Mouse (Mus musculus) E14TG2a.4 (cell line): ENCODE measurements around the gene Mettl15.

ENCODE experiments used
- H3K27me3 ChIP-seq: 2 replicates; pipeline ENCODE4 v1.6.1; 2014; ENCODE audit warnings: low read length, control low read depth; ENCODE audit not compliant: insufficient read depth
- H3K36me3 ChIP-seq: 2 replicates; pipeline ENCODE4 v1.6.1; 2014; ENCODE audit warnings: low read length, control low read depth; ENCODE audit not compliant: insufficient read depth
- H3K4me1 ChIP-seq: replicated peaks from 2 replicates; pipeline ENCODE4 v1.6.1; 2014; ENCODE audit warnings: low read depth, low read length, control low read depth
- H3K4me3 ChIP-seq: replicated peaks from 2 replicates; pipeline ENCODE4 v1.5.1; 2014; ENCODE audit warnings: mild to moderate bottlenecking, low read length
- H3K9me3 ChIP-seq: 2 replicates; pipeline ENCODE4 v1.6.1; 2014; ENCODE audit warnings: low read length, control low read depth
- CTCF ChIP-seq: conservative IDR thresholded peaks from 2 replicates; pipeline ENCODE4 v1.5.1; 2014; ENCODE audit warnings: low read length
- NANOG ChIP-seq: IDR thresholded peaks from 2 replicates; pipeline ENCODE4 v1.6.1; 2014; ENCODE audit warnings: borderline replicate concordance, low read length, mixed read lengths
- POU5F1 ChIP-seq: IDR thresholded peaks from 2 replicates; pipeline ENCODE4 v1.6.1; 2014; ENCODE audit warnings: low read length, borderline replicate concordance

Mettl15 gene

DNA sequence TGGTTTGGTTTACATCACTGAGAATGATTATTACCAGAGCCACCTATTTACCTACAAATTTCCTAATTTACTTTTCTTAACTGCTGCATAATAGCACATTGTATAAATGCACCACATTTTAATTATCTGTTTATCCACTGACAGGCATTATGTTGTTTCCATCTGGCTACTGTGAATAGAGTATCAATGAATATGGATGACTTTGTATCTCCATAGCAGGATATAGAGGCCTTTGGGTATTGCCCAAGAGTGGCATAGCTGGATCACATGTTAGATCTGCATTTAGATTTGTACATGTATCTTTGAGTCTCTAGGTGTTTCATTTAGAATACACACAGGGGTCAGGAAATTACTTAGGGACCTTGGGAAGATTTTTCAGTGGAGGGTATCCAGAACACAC lies 133.3 kb downstream of the Mettl15 start:
- Histone ChIP-seq H3K4me3 (no peak overlapping the region), H3K36me3 (no peaks in the 10 kb centered on the region), H3K27me3 (no peaks in the 10 kb centered on the region), H3K9me3 (no peaks in the 10 kb centered on the region), H3K4me1 (no peaks in the 10 kb centered on the region)
- no peak for TF ChIP-seq POU5F1
- no peak for TF ChIP-seq NANOG
- no peak for TF ChIP-seq CTCF

DNA sequence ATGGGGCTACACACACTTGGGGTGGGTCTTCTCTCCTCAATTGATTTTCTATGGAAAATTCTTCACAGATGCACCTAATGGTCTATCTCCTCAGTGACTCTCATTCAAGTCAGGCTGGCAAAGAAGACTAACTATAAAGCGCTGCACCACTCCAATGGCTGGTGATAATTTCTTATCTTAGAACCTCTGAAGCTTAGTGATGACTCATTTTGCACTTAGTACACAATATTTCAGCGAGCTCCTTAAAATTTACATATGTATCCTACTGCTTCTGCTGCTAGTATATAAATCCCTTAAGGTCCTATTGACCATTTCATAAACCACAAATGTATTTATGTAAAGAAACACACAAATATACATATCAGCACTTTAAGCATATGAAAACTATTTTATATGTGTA lies 136.1 kb downstream of the Mettl15 start:
- H3K9me3 ChIP-seq = no peaks in the 10 kb centered on the region
- H3K36me3 ChIP-seq = no peaks in the 10 kb centered on the region
- no peaks in the 10 kb centered on the region for H3K27me3 ChIP-seq
- TF ChIP-seq NANOG = no peak
- TF ChIP-seq CTCF = no peak
- no peak for TF ChIP-seq POU5F1
- no peak overlapping the region for H3K4me3 ChIP-seq
- no peaks in the 10 kb centered on the region for H3K4me1 ChIP-seq

DNA sequence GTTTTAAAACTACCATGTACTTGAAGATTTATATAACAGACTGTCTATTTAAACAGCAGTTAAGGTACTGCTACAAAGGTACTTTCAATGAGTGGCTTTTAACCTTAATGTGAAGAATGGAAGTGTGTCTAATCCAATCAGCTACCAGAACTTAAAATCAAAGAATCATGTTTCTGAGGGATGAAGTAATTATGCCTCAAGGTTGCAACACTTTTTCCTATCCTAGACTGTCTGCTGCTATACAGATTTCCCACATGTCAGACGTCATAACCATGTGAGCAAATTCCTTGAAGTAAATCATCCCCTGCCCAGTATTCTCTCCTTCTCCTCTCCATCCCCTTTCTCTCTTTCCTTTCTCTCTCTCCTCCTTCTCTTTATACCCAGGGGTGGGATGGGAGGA lies 140.2 kb downstream of the Mettl15 start:
- Histone ChIP-seq H3K4me3 (no peak overlapping the region), H3K27me3 (no peaks in the 10 kb centered on the region), H3K36me3 (no peaks in the 10 kb centered on the region), H3K4me1 (no peaks in the 10 kb centered on the region), H3K9me3 (no peaks in the 10 kb centered on the region)
- TF ChIP-seq CTCF (no peak), POU5F1 (no peak), NANOG (no peak)

DNA sequence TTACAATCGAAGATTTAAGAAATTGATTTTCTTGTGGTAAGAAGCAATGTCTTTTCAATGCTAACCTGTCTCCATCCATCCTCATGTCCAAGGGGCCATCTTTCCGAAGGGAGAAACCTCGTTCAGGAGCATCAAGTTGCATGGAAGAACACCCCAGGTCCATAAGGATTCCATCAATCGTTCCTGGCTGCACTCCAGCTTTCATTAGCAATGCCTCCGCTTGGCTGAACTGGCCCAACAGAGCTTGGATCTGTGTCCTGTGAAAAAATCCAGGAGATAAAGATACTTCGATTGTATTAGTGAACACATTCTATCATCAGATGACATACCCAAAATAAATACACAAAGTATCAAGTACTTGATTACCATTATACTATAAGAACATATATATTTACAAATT lies 143.3 kb downstream of the Mettl15 start:
- TF ChIP-seq NANOG (no peak), CTCF (no peak), POU5F1 (no peak)
- Histone ChIP-seq H3K9me3 (no peaks in the 10 kb centered on the region), H3K36me3 (no peaks in the 10 kb centered on the region)

GRCm38 (mm10) chr2:109130718-109131117 lies 149.8 kb downstream of the Mettl15 start:
- Histone ChIP-seq H3K36me3 (no peaks in the 10 kb centered on the region), H3K9me3 (no peaks in the 10 kb centered on the region), H3K4me3 (no peak overlapping the region), H3K27me3 (no peaks in the 10 kb centered on the region), H3K4me1 (no peaks in the 10 kb centered on the region)
- TF ChIP-seq NANOG = no peak
- no peak for TF ChIP-seq POU5F1
- no peak for TF ChIP-seq CTCF

More for the DNA sequence above, 143.3 kb downstream of the Mettl15 start:
- Histone ChIP-seq H3K27me3 (no peaks in the 10 kb centered on the region), H3K4me1 (no peaks in the 10 kb centered on the region), H3K4me3 (no peak overlapping the region)

DNA sequence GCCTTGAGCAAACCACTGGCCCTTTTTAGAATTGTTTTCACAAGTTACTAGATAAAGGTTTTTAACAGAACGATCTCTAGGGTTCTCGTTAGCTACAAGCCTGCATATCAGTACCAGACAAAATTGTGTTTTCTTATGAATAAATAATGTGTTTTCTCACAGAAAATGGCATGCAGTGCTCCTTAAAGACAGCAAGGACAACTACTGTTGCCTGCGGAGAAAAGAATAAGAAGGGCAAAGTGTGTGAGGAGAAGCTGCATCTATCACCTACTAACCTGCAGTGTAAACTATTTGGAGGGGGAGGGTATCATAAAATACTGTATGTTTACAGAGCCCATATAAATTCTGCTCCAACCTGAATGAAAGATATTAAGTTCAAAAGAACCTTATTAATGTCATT lies 150.6 kb downstream of the Mettl15 start:
- no peaks in the 10 kb centered on the region for H3K4me1 ChIP-seq
- no peaks in the 10 kb centered on the region for H3K36me3 ChIP-seq
- TF ChIP-seq CTCF (no peak), POU5F1 (no peak), NANOG (no peak)
- no peaks in the 10 kb centered on the region for H3K27me3 ChIP-seq
- H3K9me3 ChIP-seq = no peaks in the 10 kb centered on the region
- no peak overlapping the region for H3K4me3 ChIP-seq

DNA sequence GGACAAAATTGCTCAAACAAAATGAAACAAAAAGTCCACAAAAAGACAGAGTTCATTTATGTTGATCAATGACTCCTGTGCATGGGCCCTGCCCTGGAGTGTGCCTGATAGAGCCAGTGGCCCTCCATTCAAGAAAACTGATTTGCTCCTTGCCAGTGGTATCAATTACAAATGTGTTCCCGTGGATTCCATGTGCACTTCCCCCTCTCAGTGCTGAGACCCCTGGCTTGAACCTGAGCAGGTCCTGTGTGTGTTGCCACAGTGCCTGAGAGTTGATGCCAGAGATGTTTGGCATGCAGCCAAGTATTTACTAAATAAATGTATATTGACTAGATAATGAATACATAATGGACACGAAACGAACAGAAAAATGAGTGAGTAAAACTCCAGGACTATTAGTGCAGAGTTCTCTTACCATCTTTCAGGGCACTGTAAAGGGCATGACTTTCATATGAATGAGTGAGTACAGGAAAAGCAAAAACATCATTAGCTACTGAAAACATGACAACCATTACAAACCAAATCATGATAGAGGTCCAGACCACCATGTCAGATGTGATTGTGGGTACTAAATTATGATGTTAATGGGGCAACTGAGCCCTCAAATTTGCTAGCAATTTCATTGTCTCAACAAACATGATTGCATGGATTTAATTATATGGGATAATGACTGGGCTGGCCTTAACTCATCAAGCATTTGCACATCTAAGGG lies 174.6 kb downstream of the Mettl15 start:
- H3K27me3 ChIP-seq = no peaks in the 10 kb centered on the region
- no peaks in the 10 kb centered on the region for H3K36me3 ChIP-seq
- no peak overlapping the region for H3K4me3 ChIP-seq
- no peaks in the 10 kb centered on the region for H3K9me3 ChIP-seq
- no peaks in the 10 kb centered on the region for H3K4me1 ChIP-seq
- TF ChIP-seq POU5F1 = no peak
- TF ChIP-seq CTCF = no peak
- no peak for TF ChIP-seq NANOG

DNA sequence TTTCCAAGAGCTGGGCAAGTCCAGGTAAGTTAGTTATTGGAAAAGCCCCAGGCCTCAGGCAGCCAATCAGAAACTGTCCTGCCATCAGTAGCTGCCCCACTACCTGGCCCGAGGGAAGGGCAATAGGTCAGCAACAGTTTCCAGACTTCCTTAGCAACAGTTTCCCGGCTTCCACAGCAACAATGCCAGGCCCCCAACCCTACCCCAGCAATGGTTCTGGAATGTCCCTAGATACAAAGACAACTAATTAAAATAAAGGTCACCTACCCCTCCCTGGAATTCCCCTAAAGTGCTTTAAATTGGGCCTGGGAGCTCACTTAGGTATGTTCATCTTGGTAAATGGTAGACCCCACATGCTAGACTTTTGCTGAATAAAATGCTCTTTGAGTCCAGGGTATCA lies 230.9 kb downstream of the Mettl15 start:
- Histone ChIP-seq H3K36me3 (no peaks in the 10 kb centered on the region), H3K27me3 (no peaks in the 10 kb centered on the region), H3K4me1 (no peaks in the 10 kb centered on the region), H3K9me3 (peaks cover 24% of the 10 kb centered on the region), H3K4me3 (no peak overlapping the region)
- no peak for TF ChIP-seq CTCF
- no peak for TF ChIP-seq POU5F1
- TF ChIP-seq NANOG = no peak
